Mouse (Mus musculus) right cerebral cortex, postnatal 25 days (tissue): ENCODE measurements around the gene Rpf1.

Experiments used
- DNase-seq: peaks from one replicate; pipeline ENCODE4 v3.0.0; 2022

The Rpf1 gene

DNA sequence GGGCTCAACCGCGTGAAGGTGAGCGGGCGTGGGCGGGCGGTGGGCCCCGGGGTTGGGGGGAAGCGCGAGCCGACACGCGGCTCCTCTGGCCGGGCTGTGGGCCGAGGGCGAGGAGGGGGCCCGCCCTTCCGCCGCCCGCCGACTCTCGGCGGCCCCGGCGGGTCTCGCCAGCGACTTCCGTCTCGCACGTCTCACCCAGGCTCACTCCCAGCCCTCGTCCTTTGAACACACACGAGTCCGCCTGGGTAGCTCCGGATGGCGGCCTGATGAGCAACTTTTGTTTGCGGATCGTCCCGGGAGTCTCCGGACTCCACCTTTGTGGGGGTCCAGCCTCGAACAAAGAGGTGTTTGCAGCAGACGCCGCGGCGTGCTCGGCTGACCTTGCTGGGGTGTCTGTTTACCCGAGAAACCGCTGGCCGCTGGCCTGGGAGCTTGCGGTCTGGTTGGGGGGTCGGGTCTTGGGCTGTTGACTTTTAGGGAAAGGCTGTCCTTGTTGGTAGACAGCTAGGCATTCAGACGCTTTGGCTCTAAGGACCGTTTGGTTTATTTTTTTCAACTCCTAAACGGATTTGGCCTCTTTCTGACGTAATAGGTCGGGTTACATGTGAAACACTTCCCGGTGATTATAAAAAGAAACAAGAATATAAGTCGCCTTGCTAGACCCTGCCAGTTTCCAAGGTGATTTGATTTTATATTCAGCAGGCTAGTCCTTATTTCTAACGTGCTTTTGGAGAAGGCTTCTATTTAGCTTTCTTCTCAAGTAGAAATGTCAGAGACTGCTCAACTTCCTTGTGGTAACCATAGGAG, 21.0 kb downstream of the Rpf1 start:
- peak; percentile 28 for DNase-seq

DNA sequence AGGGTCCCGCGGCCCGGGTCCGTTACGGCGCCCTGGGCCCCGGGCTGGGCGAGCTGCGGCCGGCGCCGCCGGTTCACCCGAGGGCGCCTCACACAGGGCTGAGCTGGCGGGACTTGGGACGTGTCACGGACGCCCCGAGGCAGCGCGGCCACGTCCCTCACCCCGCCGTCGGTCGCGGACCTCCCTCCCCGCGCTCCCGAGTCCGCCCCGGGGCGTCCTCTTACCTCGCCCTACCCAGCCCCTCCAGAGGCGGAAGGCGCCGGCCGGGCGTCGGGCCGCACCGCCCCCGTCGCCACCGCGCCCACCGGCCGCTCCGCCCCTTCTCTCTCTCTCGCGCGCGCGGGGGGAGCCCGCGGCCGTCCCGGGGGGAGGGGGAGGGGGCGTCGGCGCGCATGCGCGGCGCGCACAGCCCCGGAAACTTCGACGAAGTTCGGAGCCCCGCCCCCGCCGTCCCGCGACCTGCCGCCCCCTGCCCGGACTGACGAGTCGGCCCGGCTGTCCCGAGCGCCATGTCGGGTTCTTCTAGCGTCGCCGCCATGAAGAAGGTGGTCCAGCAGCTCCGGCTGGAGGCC, 21.7 kb downstream of the Rpf1 start, which contains the start of the genes Spata1 and Gng5:
TSS of gene Spata1 (minus strand) at position 323 of the 572 bp plus-strand sequence.
TSS of gene Gng5 (plus strand) at position 377 of the 572 bp plus-strand sequence.
- DNase-seq: peak; percentile 69

DNA sequence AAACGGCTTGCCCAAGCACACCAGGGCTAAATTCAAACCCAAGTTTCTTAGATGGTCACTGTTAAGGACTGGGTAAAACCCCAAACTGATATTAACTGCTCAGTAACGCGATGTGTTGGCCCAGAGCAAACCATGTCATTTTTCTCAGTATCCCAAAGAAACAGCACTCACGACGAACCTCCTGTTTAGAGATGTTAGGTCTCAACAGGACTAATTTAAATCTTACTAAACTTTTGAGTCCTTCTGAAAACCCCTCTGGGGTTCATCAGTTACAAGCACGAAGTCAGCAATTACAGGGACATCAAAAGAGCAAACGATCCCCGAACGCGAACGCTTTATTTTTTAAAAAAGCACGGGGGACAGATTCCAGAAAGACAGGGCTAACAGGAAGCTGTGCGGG, 22.2 kb downstream of the Rpf1 start:
- no peak for DNase-seq

DNA sequence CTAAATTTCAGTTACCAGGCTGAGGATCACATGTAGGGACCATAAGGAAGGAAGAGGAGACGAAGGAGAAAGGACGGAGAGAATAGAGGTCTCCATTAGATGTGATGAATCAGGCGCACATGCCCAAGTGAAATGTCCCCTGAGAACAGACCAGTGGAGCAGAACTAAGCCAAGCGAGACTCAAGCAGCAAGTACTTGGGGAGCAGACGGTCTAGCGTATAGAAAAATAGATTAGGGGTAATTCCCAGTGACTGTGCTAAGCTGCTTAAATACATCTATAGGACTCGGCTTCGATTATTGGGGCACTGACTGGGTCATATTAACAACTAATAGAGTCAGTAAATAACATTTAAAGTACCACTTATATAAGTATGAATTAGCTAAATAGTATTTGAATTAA, 26.3 kb downstream of the Rpf1 start:
- DNase-seq: no peak

DNA sequence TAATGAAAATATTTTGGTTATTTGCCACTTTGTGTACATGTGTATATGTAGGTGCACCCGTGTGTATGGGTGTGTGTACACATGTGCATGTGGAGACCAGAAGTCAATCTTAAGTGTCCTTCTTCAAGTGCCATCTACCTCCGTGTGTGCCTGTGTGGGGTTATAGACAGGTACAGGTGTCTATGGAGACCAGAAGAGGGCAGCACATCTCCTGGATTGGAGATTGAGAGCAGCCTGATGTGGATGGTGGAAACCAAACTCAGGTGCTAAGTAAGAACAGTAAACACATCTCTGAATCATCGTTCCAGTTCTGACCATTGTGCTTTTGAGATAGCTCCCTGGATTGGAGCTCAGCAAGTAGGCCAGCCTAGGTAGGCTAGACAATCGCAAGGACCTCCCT, 34.8 kb downstream of the Rpf1 start:
- no peak for DNase-seq

DNA sequence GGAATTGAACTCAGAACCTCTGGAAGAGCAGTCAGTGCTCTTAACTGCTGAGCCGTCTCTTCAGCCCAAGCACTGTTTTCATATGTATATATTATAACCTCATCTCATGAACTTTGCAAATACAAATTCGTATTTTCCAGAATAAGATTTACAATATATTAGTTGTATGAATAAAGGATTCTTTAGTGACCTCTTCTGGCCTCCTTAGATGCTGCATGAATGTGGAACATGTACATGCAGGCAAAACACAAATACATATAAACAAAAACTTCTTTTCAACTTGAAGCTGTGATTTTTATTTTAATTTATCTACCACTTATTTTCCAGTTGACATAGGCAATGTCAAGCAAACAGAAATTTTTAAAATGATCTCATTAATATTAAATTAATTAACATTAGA, 39.2 kb downstream of the Rpf1 start:
- no peak for DNase-seq

DNA sequence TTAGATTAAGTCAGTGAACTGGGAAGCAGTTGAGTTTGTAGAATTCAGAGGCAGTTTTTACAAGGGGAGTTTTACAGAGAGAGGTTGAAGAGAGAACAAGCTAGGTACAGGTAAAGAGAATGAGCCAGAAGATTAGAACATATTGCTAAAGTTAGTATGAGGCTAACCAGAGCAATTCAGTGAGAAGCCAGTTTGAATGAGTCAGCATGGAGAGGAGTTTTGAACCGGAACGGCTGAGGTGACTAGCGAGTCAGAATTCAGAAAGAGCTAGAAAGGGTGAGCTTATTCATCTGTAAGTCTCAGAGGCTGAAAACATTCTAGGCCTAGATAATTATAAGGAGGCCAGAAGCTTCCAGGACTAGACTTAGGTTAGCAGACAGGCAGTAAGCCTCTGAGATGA, 46.8 kb downstream of the Rpf1 start:
- no peak for DNase-seq

DNA sequence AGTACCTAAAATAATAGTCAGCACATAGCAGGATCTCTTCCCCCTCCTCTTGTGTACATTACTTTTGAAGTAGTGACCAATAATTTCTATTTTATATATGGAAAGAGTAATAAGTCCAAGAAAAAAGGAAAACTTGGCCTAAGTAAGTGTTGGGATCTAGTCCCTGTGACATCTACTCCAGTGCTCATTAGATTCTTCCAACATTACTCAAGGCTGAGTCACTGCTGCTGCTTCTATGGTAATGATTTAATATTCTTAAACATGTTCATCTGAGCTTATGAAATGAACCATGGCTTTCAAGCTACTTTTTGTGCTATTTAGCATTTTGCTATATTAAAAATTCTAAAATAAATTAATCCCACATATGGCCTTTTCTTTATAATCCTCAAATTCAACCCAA, 47.5 kb downstream of the Rpf1 start:
- no peak for DNase-seq

DNA sequence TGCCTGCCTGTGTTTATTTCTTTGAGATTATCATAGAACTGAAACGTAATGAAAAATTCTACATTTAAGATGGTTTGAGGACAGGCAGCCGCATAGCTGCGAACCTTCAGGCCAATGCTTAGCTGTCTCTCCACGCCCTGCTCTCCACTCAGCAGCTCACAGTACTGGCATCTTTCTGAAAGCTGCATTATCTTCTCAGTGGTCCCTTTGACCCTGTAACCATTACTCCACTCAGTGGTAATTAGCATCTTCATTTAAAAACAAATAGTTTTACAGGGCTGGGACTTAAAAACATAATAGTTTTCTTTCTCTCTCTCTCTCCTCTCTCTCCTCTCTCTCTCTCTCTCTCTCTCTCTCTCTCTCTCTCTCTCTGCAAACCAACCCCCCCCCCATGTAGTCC, 48.6 kb downstream of the Rpf1 start:
- DNase-seq: no peak

DNA sequence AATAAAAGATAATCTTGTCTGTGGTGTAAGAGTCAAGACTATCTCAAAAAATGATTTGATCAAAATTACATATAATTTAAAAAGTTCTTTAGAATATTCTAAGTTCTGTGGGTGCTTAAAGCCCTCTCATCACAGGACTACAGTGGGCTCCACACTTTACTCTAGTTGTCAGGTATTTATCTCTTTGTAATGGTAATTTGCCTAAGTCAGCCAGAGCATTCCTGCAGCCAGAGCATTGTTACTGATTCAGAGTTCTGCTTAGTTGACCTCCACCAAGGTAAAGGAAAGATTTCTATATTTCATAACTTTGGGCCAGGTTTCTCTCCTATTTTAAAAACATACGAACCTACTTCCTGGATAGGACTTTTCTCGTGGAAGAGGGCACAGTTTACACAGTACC, 52.0 kb downstream of the Rpf1 start:
- no peak for DNase-seq

DNA sequence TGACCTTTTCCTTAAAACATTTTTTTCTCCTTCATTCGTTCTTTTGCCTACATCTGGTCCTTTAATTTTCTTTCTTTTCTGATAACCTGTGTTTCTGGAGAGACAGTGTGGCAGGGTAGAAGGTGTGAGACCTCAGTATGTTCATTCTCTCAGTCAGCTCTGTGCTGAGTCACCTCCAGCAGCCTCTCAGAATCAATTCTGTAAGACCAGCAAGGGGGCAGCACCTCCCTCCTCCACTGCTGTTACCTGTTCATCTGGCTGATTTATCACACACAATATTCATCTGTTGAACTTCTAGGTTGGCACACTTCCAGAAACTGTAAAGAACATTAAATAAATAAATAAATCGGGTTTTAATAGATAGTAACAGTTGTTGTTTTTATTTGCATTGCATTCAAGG, 58.3 kb downstream of the Rpf1 start:
- no peak for DNase-seq
